Mouse (Mus musculus): Measurements from ENCODE around the gene Fez2. TPM values are rescaled to one million over a fixed set of nuclear protein-coding genes. Genes with fewer than 3 reads are reported as not detected.

Fez2 gene
- polyA plus RNA-seq, 1 experiment = 41.8 TPM

DNA sequence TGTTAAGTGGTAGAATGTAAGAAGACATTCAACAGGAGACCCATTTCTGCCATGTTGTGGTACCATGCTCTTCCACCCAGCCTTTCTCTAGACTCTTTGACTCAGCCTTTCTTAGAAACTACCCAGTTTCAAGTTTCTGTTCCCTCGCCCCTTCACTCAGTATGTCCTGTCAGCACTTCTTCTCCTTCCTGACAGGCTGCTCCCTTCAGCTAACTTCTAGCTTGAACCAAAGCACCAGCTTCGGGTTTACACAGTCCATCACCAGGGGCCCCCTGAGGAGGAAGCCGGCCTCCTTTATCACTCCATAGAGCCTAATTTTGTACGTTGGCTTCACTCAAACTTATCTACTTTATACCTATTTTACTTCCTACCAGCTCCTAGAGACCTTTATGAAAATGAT lies 1.3 kb upstream of the Fez2 start:
- Histone ChIP-seq H3K4me1 (ENCODE audit: control insufficient read depth, insufficient read depth, low read length) (peaks cover 5% of the 10 kb centered on the region; the same call in 1 of the 2 replicates), H3K4me3 (ENCODE audit: insufficient read depth, low read length) (no peak overlapping the region), H3K27ac (ENCODE audit: insufficient read depth, low read length) (no peak overlapping the region)
- TF ChIP-seq CTCF (IDR thresholded peaks at IDR 0.05; ENCODE audit: borderline replicate concordance, insufficient read depth, low read length) (no peak), POLR2A (IDR thresholded peaks at IDR 0.05; ENCODE audit: low read depth, low read length) (no peak)

- H3K4me3 ChIP-seq (ENCODE audit: insufficient read depth, low read length) = no peak overlapping the region
- H3K4me1 ChIP-seq (ENCODE audit: control insufficient read depth, insufficient read depth, low read length) = peaks cover 9% of the 10 kb centered on the region
- peak overlapping the region; percentile 29; the same call in 1 of the 2 replicates for H3K27ac ChIP-seq (ENCODE audit: insufficient read depth, low read length)
Measured at GRCm38 (mm10) chr17:78415255-78415654, 2.7 kb downstream of the Fez2 start.

DNA sequence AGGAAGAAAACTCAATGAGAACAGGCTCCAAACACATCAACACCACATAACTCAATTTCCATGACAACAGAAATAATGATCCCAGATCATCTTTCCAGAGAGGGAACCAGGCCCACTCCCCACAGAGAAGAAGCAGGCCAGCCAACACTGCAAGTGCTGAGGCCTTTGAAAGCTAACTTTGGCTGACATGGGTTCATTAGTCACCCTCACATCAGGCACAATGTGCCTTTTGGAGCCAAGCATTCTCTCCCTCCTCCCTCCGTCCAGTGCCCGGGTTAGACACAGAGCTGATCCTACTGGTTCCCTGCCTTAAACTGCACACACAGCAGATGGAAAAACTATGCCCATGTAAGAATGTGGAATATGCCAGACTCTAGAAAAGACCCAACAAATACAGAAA lies 8.1 kb downstream of the Fez2 start:
- Histone ChIP-seq H3K27ac (ENCODE audit: insufficient read depth, low read length) (0 out of 2 replicates have a peak overlapping the region, but pooled peaks have one; percentile 32), H3K4me3 (ENCODE audit: insufficient read depth, low read length) (no peak overlapping the region), H3K4me1 (ENCODE audit: control insufficient read depth, insufficient read depth, low read length) (peaks cover 14% of the 10 kb centered on the region; the same call in 1 of the 2 replicates)
- TF ChIP-seq CTCF (IDR thresholded peaks at IDR 0.05; ENCODE audit: borderline replicate concordance, insufficient read depth, low read length) (no peak), POLR2A (IDR thresholded peaks at IDR 0.05; ENCODE audit: low read depth, low read length) (no peak)

More at GRCm38 (mm10) chr17:78415255-78415654, 2.7 kb downstream of the Fez2 start:
- no peak for TF ChIP-seq POLR2A (IDR thresholded peaks at IDR 0.05; ENCODE audit: low read depth, low read length)
- no peak for TF ChIP-seq CTCF (IDR thresholded peaks at IDR 0.05; ENCODE audit: borderline replicate concordance, insufficient read depth, low read length)

GRCm38 (mm10) chr17:78408386-78408785 lies 9.6 kb downstream of the Fez2 start:
- Histone ChIP-seq H3K4me1 (ENCODE audit: control insufficient read depth, insufficient read depth, low read length) (peaks cover 14% of the 10 kb centered on the region), H3K4me3 (ENCODE audit: insufficient read depth, low read length) (no peak overlapping the region), H3K27ac (ENCODE audit: insufficient read depth, low read length) (no peak overlapping the region)
- TF ChIP-seq CTCF (IDR thresholded peaks at IDR 0.05; ENCODE audit: borderline replicate concordance, insufficient read depth, low read length) = no peak
- no peak for TF ChIP-seq POLR2A (IDR thresholded peaks at IDR 0.05; ENCODE audit: low read depth, low read length)

- TF ChIP-seq POLR2A (IDR thresholded peaks at IDR 0.05; ENCODE audit: low read depth, low read length) = no peak
- TF ChIP-seq CTCF (IDR thresholded peaks at IDR 0.05; ENCODE audit: borderline replicate concordance, insufficient read depth, low read length) = no peak
- Histone ChIP-seq H3K4me1 (ENCODE audit: control insufficient read depth, insufficient read depth, low read length) (peaks cover 16% of the 10 kb centered on the region), H3K4me3 (ENCODE audit: insufficient read depth, low read length) (no peak overlapping the region), H3K27ac (ENCODE audit: insufficient read depth, low read length) (no peak overlapping the region)
Measured at GRCm38 (mm10) chr17:78407581-78407980, 10.4 kb downstream of the Fez2 start.

DNA sequence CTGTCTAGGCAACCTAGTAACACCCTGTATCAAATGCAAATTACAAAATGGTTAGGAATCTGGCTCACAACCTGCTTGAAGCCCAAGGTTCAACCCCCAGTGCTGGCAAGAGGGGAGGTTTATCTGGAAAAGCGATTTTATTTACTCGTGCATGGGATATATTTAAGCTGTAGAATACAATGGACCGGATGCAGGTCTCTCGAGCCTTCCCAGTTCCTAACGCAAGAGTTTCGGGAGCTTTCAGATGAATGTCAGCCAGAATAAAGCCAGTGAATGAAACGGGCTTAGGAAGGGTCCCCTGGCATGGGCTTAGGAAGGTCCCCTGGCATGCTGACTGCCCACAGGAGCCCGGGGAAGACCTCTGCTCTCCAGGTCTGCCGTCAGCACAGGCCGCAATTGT lies 11.1 kb downstream of the Fez2 start:
- Histone ChIP-seq H3K4me3 (ENCODE audit: insufficient read depth, low read length) (no peak overlapping the region), H3K27ac (ENCODE audit: insufficient read depth, low read length) (no peak overlapping the region), H3K4me1 (ENCODE audit: control insufficient read depth, insufficient read depth, low read length) (peaks cover 20% of the 10 kb centered on the region)
- TF ChIP-seq POLR2A (IDR thresholded peaks at IDR 0.05; ENCODE audit: low read depth, low read length) (no peak), CTCF (IDR thresholded peaks at IDR 0.05; ENCODE audit: borderline replicate concordance, insufficient read depth, low read length) (no peak)

- H3K27ac ChIP-seq (ENCODE audit: insufficient read depth, low read length) = no peak overlapping the region; the same call in 1 of the 2 replicates
- TF ChIP-seq CTCF (IDR thresholded peaks at IDR 0.05; ENCODE audit: borderline replicate concordance, insufficient read depth, low read length) = no peak
- no peak for TF ChIP-seq POLR2A (IDR thresholded peaks at IDR 0.05; ENCODE audit: low read depth, low read length)
- H3K4me3 ChIP-seq (ENCODE audit: insufficient read depth, low read length) = no peak overlapping the region
- peaks cover 31% of the 10 kb centered on the region for H3K4me1 ChIP-seq (ENCODE audit: control insufficient read depth, insufficient read depth, low read length)
Measured at GRCm38 (mm10) chr17:78405336-78405735, 12.6 kb downstream of the Fez2 start.

DNA sequence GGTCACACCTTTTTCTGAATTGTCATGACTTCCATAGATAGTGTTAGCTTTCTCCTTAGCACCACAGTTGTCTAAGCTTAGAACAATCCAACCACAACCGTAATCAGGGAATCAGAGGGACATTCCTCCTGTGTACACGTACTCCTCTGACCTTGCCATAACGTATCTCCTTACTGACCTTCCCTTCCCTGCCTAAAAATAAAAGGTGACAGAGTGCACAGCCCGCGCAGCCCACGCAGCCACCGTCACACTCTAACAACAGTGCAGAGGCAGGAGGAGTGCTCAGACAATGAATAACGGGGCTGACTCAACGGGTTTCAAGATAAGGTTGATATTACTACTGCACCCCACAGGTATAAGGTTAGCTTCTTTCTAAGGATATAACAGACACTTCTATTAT lies 14.1 kb downstream of the Fez2 start:
- Histone ChIP-seq H3K4me3 (ENCODE audit: insufficient read depth, low read length) (no peak overlapping the region), H3K27ac (ENCODE audit: insufficient read depth, low read length) (peak overlapping the region; percentile 97), H3K4me1 (ENCODE audit: control insufficient read depth, insufficient read depth, low read length) (peaks cover 30% of the 10 kb centered on the region)
- TF ChIP-seq CTCF (IDR thresholded peaks at IDR 0.05; ENCODE audit: borderline replicate concordance, insufficient read depth, low read length) (no peak), POLR2A (IDR thresholded peaks at IDR 0.05; ENCODE audit: low read depth, low read length) (no peak)

GRCm38 (mm10) chr17:78403229-78403628 lies 14.7 kb downstream of the Fez2 start:
- peak overlapping the region; percentile 97 for H3K27ac ChIP-seq (ENCODE audit: insufficient read depth, low read length)
- no peak overlapping the region for H3K4me3 ChIP-seq (ENCODE audit: insufficient read depth, low read length)
- H3K4me1 ChIP-seq (ENCODE audit: control insufficient read depth, insufficient read depth, low read length) = peaks cover 27% of the 10 kb centered on the region
- TF ChIP-seq POLR2A (IDR thresholded peaks at IDR 0.05; ENCODE audit: low read depth, low read length) (no peak), CTCF (IDR thresholded peaks at IDR 0.05; ENCODE audit: borderline replicate concordance, insufficient read depth, low read length) (no peak)

DNA sequence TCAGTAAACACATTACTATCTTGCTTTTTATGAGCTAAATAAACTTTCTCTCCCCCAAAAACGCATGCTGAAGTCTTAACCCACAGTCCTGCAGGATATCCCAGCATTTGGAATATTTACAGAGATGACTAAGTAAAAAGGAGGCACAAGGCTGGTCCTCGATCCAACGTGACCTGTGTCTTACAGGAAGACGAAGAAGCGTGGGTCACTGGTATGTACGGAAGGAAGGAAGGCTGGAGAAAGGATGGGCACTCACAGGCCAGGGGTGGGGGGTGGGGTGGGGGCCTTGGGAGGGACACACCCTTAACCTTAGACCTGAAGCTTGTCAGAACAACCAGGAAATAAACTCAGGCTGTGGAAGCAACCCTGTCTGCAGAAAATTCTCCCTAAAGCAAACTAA lies 15.8 kb downstream of the Fez2 start:
- H3K4me3 ChIP-seq (ENCODE audit: insufficient read depth, low read length) = no peak overlapping the region
- H3K27ac ChIP-seq (ENCODE audit: insufficient read depth, low read length) = peak overlapping the region; percentile 94
- TF ChIP-seq CTCF (IDR thresholded peaks at IDR 0.05; ENCODE audit: borderline replicate concordance, insufficient read depth, low read length) = no peak
- no peak for TF ChIP-seq POLR2A (IDR thresholded peaks at IDR 0.05; ENCODE audit: low read depth, low read length)
- H3K4me1 ChIP-seq (ENCODE audit: control insufficient read depth, insufficient read depth, low read length) = peaks cover 26% of the 10 kb centered on the region
